Mouse (Mus musculus): ENCODE results near the gene Rab21.

GRCm38 (mm10) chr10:115314287-115314581 lies 1.2 kb downstream of the Rab21 start:
- no peak for TF ChIP-seq CTCF (IDR thresholded peaks at IDR 0.05)
- TF ChIP-seq POLR2A (IDR thresholded peaks at IDR 0.05; ENCODE audit: insufficient read depth, low read depth, low read length): no peak
